Mouse (Mus musculus) embryonic stem cell, embryonic (primary cell): Measurements from ENCODE around the gene Tmem121.
"Not testable (repeated sequence)": the region's sequence is repeated elsewhere in the genome, so short reads cannot be mapped to it uniquely, and the experiment has no call there.

Source experiments
- CTCF ChIA-PET, 4 experiments: fragments of 300-600 bp in 2 of 4; fragments of 350-600 bp in 2 of 4; sonication (Branson Sonifier 250); formaldehyde crosslinking; loops; one replicate each; lab custom pipeline; 2022; ENCODE audit warnings: inconsistent platforms in 2 of 4; lab: Charles Lee
- POLR2A ChIA-PET, 4 experiments: fragments of 300-600 bp in 2 of 4; fragments of 350-600 bp in 2 of 4; sonication (Branson Sonifier 250); formaldehyde crosslinking; loops; one replicate each; lab custom pipeline; 2022; ENCODE audit warnings: antibody characterized with exemption in 4 of 4, inconsistent platforms in 1 of 4; lab: Charles Lee

The Tmem121 gene

DNA sequence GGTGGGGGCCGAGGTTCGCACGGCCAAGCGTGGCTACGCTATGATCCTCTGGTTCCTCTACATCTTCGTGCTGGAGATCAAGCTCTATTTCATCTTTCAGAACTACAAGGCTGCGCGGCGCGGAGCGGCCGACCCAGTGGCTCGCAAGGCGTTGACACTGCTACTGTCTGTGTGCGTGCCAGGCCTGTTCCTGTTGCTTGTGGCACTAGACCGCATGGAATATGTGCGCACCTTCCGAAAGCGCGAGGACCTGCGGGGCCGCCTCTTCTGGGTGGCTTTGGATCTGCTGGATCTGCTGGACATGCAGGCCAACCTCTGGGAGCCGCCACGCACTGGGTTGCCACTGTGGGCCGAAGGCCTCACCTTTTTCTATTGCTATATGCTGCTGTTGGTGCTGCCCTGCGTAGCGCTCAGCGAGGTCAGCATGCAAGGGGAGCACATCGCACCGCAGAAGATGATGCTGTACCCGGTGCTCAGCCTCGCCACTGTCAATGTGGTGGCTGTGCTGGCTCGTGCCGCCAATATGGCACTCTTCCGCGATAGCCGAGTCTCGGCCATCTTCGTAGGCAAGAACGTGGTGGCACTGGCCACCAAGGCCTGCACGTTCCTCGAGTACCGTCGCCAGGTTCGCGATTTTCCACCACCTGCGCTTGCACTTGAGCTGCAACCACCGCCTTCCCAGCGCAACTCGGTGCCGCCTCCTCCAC lies 2.8 kb downstream of the Tmem121 start:
- ChIA-PET POLR2A (interaction anchor here in 3 of 4 experiments (0.7 to 1.4 kb wide), 4 partner anchors 9 to 42 kb away, joined by 3 to 8 read pairs (median 4); partner anchors contain the start of gene Crip1 (in 2 of the 3)), CTCF (interaction anchor here in 3 of 4 experiments (0.5 to 2.1 kb wide), 20 partner anchors 20 to 391 kb away, joined by 3 to 15 read pairs (median 4); partner anchors contain the start of genes Crip1 (in 2 of the 3), Tedc1 (in 2 of the 3) and Brf1 (in 1 of the 3))

- POLR2A ChIA-PET: no interaction called here
- CTCF ChIA-PET: interaction anchor here in 2 of 4 experiments (0.6 to 1.5 kb wide), 3 partner anchors 22 to 284 kb away, joined by 3 to 5 read pairs (median 5); no protein-coding TSS in a partner anchor
Measured at GRCm38 (mm10) chr12:113193423-113193822, 7.7 kb downstream of the Tmem121 start.

DNA sequence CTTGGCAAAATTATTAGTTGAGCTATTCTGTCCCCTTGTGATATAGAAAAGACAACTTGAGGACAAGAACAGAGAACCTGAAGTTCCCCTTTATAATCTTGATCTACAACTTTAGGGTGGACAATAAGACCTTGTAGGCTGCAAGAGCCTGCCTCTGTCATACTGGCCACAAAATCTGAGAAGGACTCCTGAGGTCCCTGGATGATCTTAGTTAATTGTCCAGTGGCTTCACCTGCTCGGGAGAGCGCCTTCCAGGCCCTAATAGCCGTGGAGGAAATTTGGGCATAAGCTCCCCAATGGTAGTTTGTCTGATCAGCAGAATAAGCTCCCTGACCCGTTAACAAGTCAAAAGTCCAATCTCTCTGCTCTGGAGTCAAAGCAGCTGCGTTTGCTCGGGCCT lies 13.4 kb downstream of the Tmem121 start:
- POLR2A ChIA-PET, CTCF ChIA-PET: not testable (repeated sequence)

DNA sequence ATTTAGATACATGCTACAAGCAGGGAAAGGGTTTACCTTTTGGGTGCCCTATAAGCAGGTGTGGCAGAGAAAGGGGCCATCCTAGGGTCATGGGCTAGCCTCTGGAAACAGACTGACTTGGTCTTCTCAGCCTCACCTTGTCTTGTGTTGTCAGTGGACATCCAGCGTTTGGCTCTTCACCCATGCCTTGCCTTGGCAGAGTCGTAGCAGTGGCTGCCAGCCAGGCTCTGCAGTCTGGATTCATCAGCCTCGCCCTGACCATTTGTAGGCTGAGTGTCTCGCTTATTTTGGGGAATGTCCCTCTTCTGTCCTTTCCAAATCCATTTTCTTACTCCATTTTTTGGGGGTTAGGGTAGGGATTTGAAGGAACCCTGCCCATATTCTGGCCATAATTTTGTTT lies 15.6 kb downstream of the Tmem121 start:
- CTCF ChIA-PET: no interaction called here
- POLR2A ChIA-PET: no interaction called here

- POLR2A ChIA-PET: no interaction called here
- CTCF ChIA-PET: interaction anchor here in 1 of 4 experiments (0.6 kb wide), 1 partner anchor 307 kb away, joined by 3 read pairs; no protein-coding TSS in a partner anchor
Measured at GRCm38 (mm10) chr12:113202008-113202407, 16.3 kb downstream of the Tmem121 start.

- POLR2A ChIA-PET: no interaction called here
- CTCF ChIA-PET: interaction anchor here in 1 of 4 experiments (0.6 kb wide), 1 partner anchor 1245 kb away, joined by 4 read pairs; no protein-coding TSS in a partner anchor
Measured at GRCm38 (mm10) chr12:113203522-113203921, 17.8 kb downstream of the Tmem121 start.

DNA sequence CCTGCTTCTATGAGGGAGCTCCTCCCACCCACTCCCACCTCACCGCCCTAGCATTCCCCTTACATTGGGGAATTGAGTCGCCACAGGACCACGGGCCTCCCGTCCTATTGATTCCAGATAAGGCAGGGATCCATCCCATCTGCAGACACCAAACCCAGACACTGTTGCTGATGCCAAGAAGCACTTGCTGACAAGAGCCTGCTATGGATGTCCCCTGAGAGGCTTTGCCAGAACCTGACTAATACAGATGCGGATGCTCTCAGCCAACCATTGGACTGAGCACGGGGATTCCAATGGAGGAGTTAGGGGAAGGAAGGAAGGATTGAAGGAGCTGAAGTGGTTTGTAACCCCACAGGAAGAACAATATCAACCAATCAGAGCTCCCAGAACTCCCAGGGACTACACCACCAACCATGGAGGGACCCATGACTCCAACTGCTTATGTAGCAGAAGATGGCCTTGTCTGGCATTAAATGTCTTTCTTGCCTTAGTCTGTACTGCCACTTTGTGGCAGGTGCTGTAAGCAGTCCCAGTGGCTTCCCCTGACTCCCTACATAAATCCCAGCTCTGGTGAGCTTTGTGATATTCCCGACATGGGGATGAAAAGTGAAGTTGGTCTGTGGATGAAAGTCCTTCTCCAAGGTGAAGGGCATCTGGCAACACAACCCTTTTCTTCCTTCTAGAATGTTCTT lies 19.7 kb downstream of the Tmem121 start:
- ChIA-PET POLR2A (interaction anchor here in 1 of 4 experiments (0.7 kb wide), 1 partner anchor 131 kb away, joined by 3 read pairs; no protein-coding TSS in a partner anchor), CTCF (interaction anchor here in 3 of 4 experiments (0.6 to 1.7 kb wide), 7 partner anchors 10 to 200 kb away, joined by 3 to 7 read pairs (median 3); no protein-coding TSS in a partner anchor)

DNA sequence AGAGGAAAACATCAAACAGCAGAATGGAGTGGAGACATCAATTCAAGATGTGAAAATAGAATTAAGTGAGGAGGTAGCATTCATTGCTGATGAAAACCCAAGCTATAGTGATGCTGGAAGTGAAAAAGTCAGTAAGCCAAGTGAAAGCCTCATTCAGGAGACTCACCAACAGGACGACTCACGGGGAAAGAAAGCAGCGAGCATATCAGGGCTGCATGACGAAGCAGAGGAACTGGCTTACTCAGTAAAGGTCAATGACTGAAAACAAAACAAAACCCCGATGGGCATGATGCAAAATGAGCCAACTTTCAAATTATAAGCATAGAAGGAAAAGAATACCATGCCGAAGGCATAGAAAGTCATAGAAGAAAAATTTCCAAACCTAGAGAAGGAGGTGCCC lies 22.0 kb downstream of the Tmem121 start:
- POLR2A ChIA-PET: no interaction called here
- CTCF ChIA-PET: interaction anchor here in 2 of 4 experiments (0.6 to 1.2 kb wide), 2 partner anchors 14 to 15 kb away, joined by 3 to 4 read pairs; no protein-coding TSS in a partner anchor

GRCm38 (mm10) chr12:113210586-113211378 lies 25.1 kb downstream of the Tmem121 start:
- ChIA-PET CTCF (interaction anchor here in 1 of 4 experiments (0.6 to 1.0 kb wide), 2 partner anchors 11 to 281 kb away, joined by 3 to 4 read pairs; partner anchors contain the start of gene Jag2), POLR2A (no interaction called here)

GRCm38 (mm10) chr12:113211772-113212171 lies 26.0 kb downstream of the Tmem121 start:
- POLR2A ChIA-PET: no interaction called here
- CTCF ChIA-PET: interaction anchor here in 2 of 4 experiments (1.0 to 1.5 kb wide), 2 partner anchors 10 kb away, joined by 4 read pairs; no protein-coding TSS in a partner anchor

- POLR2A ChIA-PET: no interaction called here
- CTCF ChIA-PET: interaction anchor here in 3 of 4 experiments (1.0 to 1.5 kb wide), 3 partner anchors 9 to 10 kb away, joined by 3 to 4 read pairs (median 4); no protein-coding TSS in a partner anchor
Measured at GRCm38 (mm10) chr12:113212326-113212924, 26.7 kb downstream of the Tmem121 start.

DNA sequence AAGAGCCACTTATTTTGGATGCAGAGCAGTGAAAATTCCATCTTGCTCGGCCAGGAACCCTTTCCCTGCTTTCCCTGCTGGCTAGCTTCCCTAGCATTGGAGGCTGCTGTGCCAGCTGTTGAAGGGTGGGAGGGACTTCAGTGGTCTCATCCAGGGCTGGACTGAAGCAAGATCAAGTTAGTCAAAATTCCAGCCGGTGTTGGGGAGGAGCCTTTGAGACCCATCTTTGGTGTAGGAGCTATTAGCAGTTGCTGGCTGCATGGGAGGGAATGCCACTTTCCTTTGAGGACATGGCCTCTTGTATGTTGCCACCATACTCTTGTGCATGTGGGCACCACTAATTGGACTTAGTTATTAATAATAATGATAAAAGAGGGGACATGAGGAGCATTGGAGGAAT lies 27.5 kb downstream of the Tmem121 start:
- ChIA-PET POLR2A (no interaction called here), CTCF (interaction anchor here in 3 of 4 experiments (1.0 to 1.5 kb wide), 3 partner anchors 9 kb away, joined by 3 to 4 read pairs (median 4); no protein-coding TSS in a partner anchor)

GRCm38 (mm10) chr12:113214072-113214808 lies 28.5 kb downstream of the Tmem121 start:
- POLR2A ChIA-PET: no interaction called here

DNA sequence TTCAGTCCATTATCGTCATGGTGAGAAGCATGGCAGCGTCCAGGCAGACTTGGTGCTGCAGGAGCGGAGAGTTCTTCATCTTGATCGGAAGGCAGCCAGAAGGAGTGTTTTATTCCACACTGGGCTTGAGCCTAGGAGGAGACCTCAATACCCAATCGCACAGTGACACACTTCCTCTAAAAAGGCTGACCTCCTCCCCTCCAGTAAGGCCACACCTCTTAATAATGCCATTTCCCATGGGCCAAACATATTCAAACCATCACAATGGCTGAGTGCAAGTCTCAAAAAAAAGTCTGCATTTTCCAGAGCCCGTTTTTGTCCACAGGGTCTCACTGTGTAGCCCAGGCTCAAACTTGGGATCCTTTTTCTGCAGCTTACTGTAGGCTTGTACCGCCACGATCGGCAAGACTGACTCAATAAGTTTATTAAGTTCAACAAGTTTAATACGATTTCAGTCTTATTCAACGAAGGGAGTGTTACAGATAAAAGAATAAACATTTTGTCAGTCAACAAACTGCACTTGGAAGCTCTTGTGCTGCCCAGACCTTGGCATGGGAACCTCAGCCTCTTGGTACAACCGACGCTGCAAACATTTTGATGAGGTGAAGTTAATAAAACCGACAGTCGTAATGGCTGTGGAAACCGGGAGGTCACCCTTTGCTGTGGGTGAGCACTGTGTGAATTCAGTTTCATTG lies 29.4 kb downstream of the Tmem121 start:
- CTCF ChIA-PET: interaction anchor here in 3 of 4 experiments (0.6 to 3.5 kb wide), 12 partner anchors 10 to 410 kb away, joined by 3 to 15 read pairs (median 4); no protein-coding TSS in a partner anchor
- POLR2A ChIA-PET: interaction anchor here in 1 of 4 experiments (1.1 kb wide), 1 partner anchor 26 kb away, joined by 4 read pairs; no protein-coding TSS in a partner anchor

More at GRCm38 (mm10) chr12:113214072-113214808, 28.5 kb downstream of the Tmem121 start:
- CTCF ChIA-PET: interaction anchor here in 1 of 4 experiments (1.3 kb wide), 1 partner anchor 8 kb away, joined by 4 read pairs; no protein-coding TSS in a partner anchor

GRCm38 (mm10) chr12:113215667-113216346 lies 30.1 kb downstream of the Tmem121 start:
- CTCF ChIA-PET: interaction anchor here (0.5 to 3.5 kb wide), 21 partner anchors 9 to 643 kb away, joined by 3 to 15 read pairs (median 4); partner anchors contain the start of gene Crip1 (in 1 of the 4)
- POLR2A ChIA-PET: interaction anchor here in 1 of 4 experiments (1.1 kb wide), 1 partner anchor 25 kb away, joined by 4 read pairs; no protein-coding TSS in a partner anchor
